Mouse (Mus musculus) embryo, embryonic 11.5 days (tissue): ENCODE results near the gene Oas1g.
"Not testable (repeated sequence)": the region's sequence is repeated elsewhere in the genome, so short reads cannot be mapped to it uniquely, and the experiment has no call there.

Experiments
- DNase-seq: peaks from one replicate; pipeline ENCODE4 v3.0.0-alpha.2; 2012; ENCODE audit warnings: low read depth, low spot score

Gene Oas1g

GRCm38 (mm10) chr5:120887413-120887812, at the start of gene Oas1g:
Oas1g (minus strand) TSS chr5:120887613.
- DNase-seq = not testable (repeated sequence)

GRCm38 (mm10) chr5:120933966-120934365, 46.6 kb upstream of the Oas1g start:
- DNase-seq = no peak

DNA sequence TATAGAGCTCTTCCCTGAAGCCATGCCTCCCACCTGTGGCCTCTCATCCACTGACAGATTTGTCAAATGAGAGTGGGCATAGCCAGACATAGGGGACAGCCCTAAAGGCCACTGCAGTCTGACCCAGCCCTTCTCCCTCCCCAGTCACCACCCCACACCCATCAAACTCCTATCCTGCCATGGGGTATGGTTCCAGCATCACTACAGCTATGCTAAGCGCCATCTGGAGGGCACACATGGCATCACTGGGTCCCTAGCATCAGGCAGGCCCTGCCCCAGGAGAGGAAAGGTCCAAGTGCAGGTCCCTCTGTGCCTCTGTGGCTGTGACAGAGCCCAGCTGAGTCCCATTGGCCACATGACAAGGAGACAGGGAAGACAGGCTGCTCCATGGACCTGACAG, 39.6 kb upstream of the Oas1g start:
- no peak for DNase-seq

GRCm38 (mm10) chr5:120926311-120926710, 38.9 kb upstream of the Oas1g start:
- not testable (repeated sequence) for DNase-seq

DNA sequence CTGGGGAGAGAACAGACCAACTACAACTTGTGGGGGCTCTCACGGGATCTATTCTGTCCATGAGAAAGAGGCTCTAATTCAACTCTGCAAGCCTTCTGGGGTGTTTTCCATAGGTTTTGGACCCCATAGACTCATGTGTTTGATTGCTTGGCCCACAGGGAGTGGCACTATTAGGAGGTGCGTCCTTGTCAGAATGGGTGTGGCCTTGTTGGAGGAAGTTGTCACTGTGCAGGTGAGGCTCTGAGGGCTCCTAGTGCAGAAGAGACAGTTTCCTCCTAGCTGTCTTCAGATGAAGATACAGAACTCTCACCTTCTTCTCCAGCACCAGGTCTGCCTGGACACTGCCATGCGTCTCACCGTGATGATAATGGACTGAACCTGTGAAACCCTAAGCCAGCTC, 37.1 kb upstream of the Oas1g start:
- not testable (repeated sequence) for DNase-seq

DNA sequence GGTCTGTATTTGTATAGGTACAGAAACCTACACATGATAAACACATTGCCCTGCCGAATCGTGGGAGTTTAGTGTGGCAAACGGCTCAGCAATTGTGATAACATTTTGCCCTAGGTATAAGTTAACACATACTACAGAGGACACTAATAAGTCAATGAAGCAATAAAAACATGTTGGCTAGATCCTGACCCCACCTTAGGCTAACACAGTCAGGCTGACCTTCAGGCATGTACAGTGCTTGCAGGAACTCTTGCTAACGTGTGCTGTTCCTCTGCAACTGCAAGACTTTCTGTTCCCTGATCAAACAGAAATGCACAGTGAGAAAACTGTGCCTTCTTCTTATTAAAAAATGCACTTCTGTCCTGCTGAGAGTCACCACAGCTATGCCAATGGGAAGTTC, 36.6 kb upstream of the Oas1g start:
- DNase-seq = no peak

DNA sequence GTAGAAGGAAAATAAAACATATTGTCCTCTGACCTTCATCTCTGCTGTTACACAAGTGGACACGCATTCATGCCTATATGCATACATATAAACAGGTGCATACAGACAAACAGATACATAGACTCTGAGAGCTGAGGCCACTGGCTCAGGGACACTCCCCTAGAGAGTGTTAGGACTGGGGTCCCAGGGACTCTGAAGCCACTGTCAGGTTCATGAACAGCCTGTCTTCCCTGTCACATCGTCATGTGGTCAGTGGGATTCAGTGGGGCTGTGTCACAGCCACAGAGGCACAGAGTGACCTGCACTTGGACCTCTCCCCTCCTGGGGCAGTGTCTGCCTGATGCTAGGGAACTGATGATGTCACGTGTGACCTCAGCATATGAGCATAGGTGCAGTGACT, 32.9 kb upstream of the Oas1g start:
- DNase-seq = no peak

DNA sequence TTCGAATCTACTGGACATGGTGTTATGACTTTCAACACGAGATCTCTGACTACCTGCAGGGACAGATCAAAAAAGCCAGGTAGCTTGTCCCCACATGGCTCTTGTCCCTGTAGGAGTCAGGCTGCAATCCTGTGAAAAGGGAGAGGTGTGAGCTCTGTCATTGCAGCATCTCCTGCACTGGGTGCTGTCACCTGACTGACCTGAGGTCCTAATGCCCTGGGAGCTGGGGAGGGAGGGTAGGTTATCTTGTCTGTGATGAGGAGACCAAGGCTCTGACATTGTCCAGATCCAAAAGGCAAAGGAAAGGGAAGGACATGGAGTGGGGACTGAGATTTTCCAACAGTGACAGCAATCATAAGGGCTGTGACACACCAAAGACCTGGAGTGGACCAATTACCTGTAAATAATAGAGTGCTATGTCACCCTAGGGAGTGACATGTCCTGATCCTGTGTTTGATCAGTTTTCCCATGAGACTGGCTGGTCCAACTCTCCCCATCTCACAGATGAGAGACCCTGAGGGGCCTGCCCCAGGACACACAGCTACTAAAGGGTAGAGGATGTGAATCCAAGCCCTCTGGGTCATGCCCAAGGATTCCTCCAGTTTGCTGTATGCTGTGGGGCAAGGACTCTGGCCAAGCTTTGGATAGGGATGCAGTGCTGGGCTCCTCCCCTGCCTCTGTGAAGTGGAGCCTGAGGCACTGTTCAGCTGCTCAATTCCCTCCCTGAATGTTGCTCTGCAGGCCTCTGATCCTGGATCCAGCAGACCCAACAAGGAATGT, 31.9 kb upstream of the Oas1g start:
- DNase-seq = not testable (repeated sequence)

DNA sequence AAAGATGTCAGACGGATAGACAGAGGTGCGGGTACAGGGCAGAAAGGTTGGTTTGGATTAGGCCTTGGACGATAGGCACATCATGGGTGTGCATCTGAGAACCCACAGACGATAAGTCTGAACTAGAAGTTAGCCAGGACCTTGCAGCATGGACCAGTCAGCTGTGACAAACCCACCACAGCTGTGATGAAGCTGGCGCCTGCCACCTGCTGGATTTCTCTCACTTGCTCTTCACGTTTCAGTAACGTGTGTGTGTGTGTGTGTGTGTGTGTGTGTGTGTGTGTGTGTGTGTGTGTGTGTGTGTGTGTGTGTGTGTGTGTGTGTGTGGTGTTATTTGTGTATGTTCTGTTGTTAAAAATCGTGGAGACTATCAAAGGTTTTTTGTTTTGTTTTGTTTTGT, 26.8 kb upstream of the Oas1g start, which contains the start of gene Oas1d:
Gene Oas1d, plus strand, starts transcription at position 333 of the 400 bp plus-strand sequence.
- not testable (repeated sequence) for DNase-seq

- DNase-seq = no peak
Observed at GRCm38 (mm10) chr5:120908196-120908920, 20.9 kb upstream of the Oas1g start.

GRCm38 (mm10) chr5:120906791-120907733, 19.6 kb upstream of the Oas1g start, which contains the start of gene Oas1a:
Oas1a (minus strand) TSS chr5:120907521.
- not testable (repeated sequence) for DNase-seq

- no peak for DNase-seq
Observed at GRCm38 (mm10) chr5:120902056-120902455, 14.6 kb upstream of the Oas1g start.

DNA sequence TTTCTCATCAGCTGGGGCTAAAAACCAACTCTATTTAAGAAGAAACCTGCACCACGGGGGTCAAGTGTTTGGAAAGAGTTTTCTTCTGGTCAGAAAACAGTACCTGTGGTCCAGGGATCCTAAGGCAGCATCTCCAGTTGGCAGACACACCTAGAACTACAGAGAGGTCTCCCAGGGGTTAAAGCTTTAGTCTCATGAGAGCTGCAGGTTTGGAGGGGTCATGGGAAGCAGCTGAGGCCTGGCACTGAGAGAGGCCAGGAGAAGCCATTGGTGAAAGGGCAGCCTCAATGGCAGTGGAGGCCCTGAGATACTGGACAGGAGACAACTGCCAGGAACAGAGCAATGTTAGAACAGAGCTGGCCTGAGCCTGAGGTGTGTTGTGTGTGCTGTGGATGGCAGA, 13.3 kb upstream of the Oas1g start:
- no peak for DNase-seq

GRCm38 (mm10) chr5:120898726-120899125, 11.3 kb upstream of the Oas1g start:
- DNase-seq = no peak

DNA sequence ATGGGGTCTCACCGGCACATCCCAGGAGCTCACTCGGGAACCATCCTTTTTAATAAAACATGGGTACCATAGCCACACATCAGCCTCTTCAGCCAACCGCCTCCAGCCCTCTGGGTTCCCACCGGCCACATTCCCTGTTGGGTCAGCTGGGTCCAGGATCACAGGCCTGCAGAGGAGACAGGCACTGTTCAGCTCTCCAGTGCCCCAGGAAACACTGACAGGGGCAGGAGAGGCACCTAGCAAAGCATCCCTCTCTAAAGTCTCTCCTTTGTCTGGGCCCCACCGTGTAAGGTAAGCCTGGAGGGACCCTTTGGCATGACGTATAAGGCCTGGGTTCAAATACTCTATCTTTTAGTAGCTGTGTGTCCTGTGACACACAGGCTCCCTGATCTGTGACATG, 10.9 kb upstream of the Oas1g start:
- DNase-seq = no peak

GRCm38 (mm10) chr5:120895231-120895900, 8.0 kb upstream of the Oas1g start:
- no peak for DNase-seq

- DNase-seq = not testable (repeated sequence)
Observed at GRCm38 (mm10) chr5:120894692-120895091, 7.3 kb upstream of the Oas1g start.

DNA sequence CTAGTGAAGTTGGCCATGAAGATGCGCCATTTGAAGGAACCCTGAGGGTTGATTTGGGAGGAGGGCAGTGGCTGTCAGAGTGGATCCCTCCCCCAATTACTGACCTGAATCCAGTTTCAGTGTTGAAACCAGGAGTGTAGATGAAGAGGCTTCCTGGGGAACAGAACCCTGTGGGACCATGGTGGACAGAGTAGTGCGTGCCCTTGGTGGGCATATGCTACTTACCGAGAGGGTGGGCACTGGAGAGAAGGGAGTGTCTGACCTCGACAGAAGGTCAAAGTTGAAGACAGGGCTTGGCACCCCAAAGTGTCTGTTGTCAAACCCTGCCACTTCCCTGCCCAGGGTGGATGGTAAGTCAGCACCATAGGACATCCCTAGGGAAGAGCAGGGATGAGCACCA, 6.5 kb upstream of the Oas1g start:
- DNase-seq = not testable (repeated sequence)

- DNase-seq = no peak
Observed at GRCm38 (mm10) chr5:120892243-120892660, 4.8 kb upstream of the Oas1g start.

DNA sequence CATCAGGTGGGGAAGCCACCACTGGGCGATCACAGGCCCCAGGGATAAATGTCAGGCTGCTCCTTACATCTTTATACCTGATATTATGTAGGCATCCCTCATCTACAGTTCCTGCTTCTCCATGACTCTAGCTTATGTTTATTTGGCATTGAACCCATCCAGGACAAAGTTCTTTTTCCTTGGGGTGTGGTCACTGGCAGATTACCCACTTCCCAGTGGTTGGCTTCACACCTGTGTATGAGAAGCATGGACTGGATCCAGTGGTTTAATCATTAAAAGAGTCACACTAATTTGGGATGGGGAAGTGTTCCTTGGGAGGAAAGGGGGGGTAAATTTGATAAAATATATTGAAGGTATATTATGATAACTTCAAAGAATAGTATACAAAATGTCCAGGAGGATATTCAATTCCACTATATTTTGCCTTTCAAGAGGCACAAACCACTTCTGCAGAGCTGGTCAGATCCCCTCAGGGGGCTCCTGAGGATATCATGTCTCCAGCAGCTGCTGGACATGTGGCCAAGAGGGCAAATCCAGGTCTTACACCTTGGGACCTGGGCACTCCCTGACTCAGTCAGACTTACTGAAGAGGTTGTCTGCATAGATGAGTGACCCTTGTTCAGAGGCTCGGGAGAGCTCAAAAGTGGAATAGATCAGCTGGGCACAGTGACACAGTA, 4.3 kb upstream of the Oas1g start:
- DNase-seq = not testable (repeated sequence)
